Mouse (Mus musculus) midbrain, embryonic 10.5 days (tissue): ENCODE measurements around the gene Rgs10. TPM values are rescaled to one million over a fixed set of nuclear protein-coding genes. Genes with fewer than 3 reads are reported as not detected.
"Not testable (repeated sequence)": the region's sequence is repeated elsewhere in the genome, so short reads cannot be mapped to it uniquely, and the experiment has no call there.

Experiments used
- DNase-seq: peaks from one replicate; pipeline ENCODE4 v3.0.0-alpha.2; 2017; ENCODE audit warnings: low spot score
- H3K27ac ChIP-seq: fragments of 300-500 bp; sonication (generic); replicated peaks from 2 replicates; pipeline ENCODE4 v1.5.1; 2016; ENCODE audit warnings: mild to moderate bottlenecking
- H3K27me3 ChIP-seq: fragments of 300-500 bp; sonication (generic); 2 replicates; pipeline ENCODE4 v1.6.1; 2016; ENCODE audit warnings: low read depth, mild to moderate bottlenecking; ENCODE audit not compliant: poor library complexity, severe bottlenecking
- H3K36me3 ChIP-seq: fragments of 300-500 bp; sonication (generic); 2 replicates; pipeline ENCODE4 v1.6.1; 2016; ENCODE audit warnings: mild to moderate bottlenecking, moderate library complexity
- H3K4me1 ChIP-seq: fragments of 300-500 bp; sonication (generic); 2 replicates; pipeline ENCODE4 v1.6.1; 2016
- H3K4me3 ChIP-seq: fragments of 300-500 bp; sonication (generic); 2 replicates; pipeline ENCODE4 v1.5.1; 2016; ENCODE audit warnings: mild to moderate bottlenecking, moderate library complexity
- H3K9me3 ChIP-seq: fragments of 300-500 bp; sonication (generic); replicated peaks from 2 replicates; pipeline ENCODE4 v1.6.1; 2016; ENCODE audit warnings: mild to moderate bottlenecking
- WGBS: fragments of 180-500 bp; shearing (Covaris S2); methylation state at CpG from one replicate; pipeline ENCODE4 v1.1.7; 2016; 5-methylcytosine and 5-hydroxymethylcytosine counted together
- polyA plus RNA-seq: library from polyadenylated mRNA; unstranded; fragments of >200 nt; fragmentation: Nextera tagmentation; extraction: Ambion mirVana; gene quantifications from 2 replicates; pipeline ENCODE4 v1.2.1, GENCODE M21; 2016

Rgs10 gene
- polyA plus RNA-seq, 1 experiment from 2014 or later = 6.0 TPM

- WGBS = 63% methylated on average over 6 of the region's 6 CpGs
- Histone ChIP-seq H3K9me3 (0 out of 2 replicates have a peak, but pooled peaks cover 3% of the 10 kb centered on the region), H3K27me3 (no peaks in the 10 kb centered on the region), H3K4me1 (peaks cover 5% of the 10 kb centered on the region), H3K27ac (no peak overlapping the region), H3K36me3 (no peaks in the 10 kb centered on the region), H3K4me3 (no peak overlapping the region)
- DNase-seq = peak; percentile 74
Observed at GRCm38 (mm10) chr7:128344928-128345653, 73.5 kb downstream of the Rgs10 start.

DNA sequence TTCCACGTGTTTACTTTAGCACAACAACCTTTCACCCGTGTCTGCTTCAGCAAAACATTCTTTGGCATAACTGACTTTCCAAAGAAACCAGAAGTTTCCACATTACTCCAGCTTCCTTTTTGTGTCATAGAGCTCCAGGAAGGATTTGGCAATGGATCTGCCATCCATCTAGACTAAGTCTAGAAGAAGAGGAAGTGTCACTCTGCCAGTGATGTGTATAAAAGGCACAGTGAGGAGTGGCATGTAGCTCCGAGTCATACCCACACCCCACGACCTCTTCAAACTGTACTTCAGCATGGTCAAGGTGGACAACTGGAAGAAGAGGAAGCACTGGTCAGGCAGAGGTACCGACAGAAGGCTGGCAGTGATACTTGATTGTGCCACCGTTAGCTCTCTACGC is 74.1 kb downstream of the Rgs10 start:
- no peak for DNase-seq
- no peak overlapping the region for H3K4me3 ChIP-seq
- WGBS = 85% methylated on average over 7 of the region's 7 CpGs
- H3K27ac ChIP-seq = no peak overlapping the region
- no peaks in the 10 kb centered on the region for H3K27me3 ChIP-seq
- H3K4me1 ChIP-seq = peaks cover 5% of the 10 kb centered on the region
- no peaks in the 10 kb centered on the region for H3K36me3 ChIP-seq
- H3K9me3 ChIP-seq = 0 out of 2 replicates have a peak, but pooled peaks cover 3% of the 10 kb centered on the region

DNA sequence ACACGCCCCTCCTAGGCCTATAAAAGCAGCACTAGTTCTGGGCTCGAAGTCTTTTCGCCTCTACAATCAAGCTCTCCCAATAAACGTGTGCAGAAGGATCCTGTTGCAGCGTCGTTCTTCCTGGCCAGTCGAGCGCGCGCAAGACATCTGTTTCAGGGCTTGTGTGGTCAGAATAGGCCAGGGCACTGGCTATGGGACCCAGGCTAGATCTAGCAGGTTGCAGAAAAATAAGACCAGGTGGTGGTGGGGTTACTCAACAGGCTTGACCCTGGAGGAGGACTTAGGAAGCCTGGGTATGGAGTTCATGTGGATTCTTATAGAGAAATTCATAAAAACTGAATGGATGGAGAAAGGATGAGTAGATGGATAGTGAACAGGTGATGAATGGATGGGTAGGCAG is 75.9 kb downstream of the Rgs10 start:
- WGBS = 90% methylated on average over 7 of the region's 10 CpGs
- not testable (repeated sequence) for H3K36me3 ChIP-seq, H3K27ac ChIP-seq, H3K27me3 ChIP-seq, DNase-seq, H3K4me3 ChIP-seq, H3K4me1 ChIP-seq, H3K9me3 ChIP-seq

GRCm38 (mm10) chr7:128340321-128340720 is 78.2 kb downstream of the Rgs10 start:
- H3K4me3 ChIP-seq, H3K36me3 ChIP-seq, H3K4me1 ChIP-seq, H3K9me3 ChIP-seq, H3K27me3 ChIP-seq, DNase-seq, H3K27ac ChIP-seq: not testable (repeated sequence)
- WGBS = 88% methylated on average over 9 of the region's 9 CpGs

GRCm38 (mm10) chr7:128332896-128333295 is 85.7 kb downstream of the Rgs10 start:
- DNase-seq = no peak
- Histone ChIP-seq H3K36me3 (no peaks in the 10 kb centered on the region), H3K9me3 (no peaks in the 10 kb centered on the region), H3K27ac (no peak overlapping the region), H3K27me3 (no peaks in the 10 kb centered on the region), H3K4me3 (no peak overlapping the region), H3K4me1 (peaks cover 19% of the 10 kb centered on the region)
- WGBS = 60% methylated on average over 1 of the region's 1 CpGs

DNA sequence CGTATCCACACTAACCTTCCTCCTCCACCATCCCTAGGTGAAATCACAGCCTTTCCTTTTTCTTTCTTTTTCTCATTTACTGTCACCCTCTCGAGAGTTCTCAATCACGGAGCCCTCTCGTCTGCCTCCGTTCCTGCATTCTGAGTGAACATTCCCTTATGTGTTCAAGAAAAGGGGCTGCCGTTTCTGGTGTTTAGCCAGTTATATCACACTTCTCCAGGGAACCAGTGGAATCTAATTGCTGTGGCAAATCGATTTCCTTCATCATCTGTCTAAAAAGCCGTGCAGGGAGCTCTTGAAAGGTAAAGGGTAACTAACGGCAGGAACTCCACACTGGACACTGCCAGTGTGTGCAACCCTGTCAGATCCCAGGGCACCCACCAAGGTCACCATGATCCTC is 87.6 kb downstream of the Rgs10 start:
- no peak overlapping the region for H3K27ac ChIP-seq
- no peaks in the 10 kb centered on the region for H3K36me3 ChIP-seq
- 78% methylated on average over 9 of the region's 9 CpGs for WGBS
- H3K4me3 ChIP-seq = no peak overlapping the region
- DNase-seq = no peak
- peaks cover 19% of the 10 kb centered on the region for H3K4me1 ChIP-seq
- no peaks in the 10 kb centered on the region for H3K27me3 ChIP-seq
- H3K9me3 ChIP-seq = no peaks in the 10 kb centered on the region

DNA sequence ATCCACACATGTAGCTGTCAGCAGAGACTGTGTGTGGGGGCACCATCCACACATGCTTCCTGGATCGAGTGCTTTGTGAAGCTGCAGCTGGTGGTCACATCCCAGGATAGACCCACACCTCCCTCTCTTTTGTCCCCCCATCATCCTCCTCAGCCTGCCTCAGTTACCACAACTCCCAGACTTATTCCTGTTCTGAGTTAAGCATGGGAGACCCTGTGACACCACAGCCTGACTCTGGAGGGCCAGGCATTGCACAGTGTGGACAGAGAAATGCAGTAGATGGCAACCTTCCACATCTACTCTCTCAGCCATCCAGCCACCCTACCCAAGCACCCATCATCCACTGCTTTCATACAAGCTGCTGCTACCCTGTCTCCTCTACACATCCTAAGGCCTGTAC is 93.6 kb downstream of the Rgs10 start:
- Histone ChIP-seq H3K4me3 (no peak overlapping the region), H3K36me3 (no peaks in the 10 kb centered on the region), H3K27ac (no peak overlapping the region), H3K4me1 (peaks cover 12% of the 10 kb centered on the region), H3K9me3 (no peaks in the 10 kb centered on the region), H3K27me3 (no peaks in the 10 kb centered on the region)
- 89% methylated on average over 1 of the region's 1 CpGs for WGBS
- DNase-seq = no peak

Other genes with a start within 250 kb of the Rgs10 start
- not detected in 2 replicates for gene Cox6a2, start 212.4 kb downstream of the Rgs10 start, polyA plus RNA-seq
- 15.4 and 16.7 TPM in 2 replicates for gene Armc5, start 181.4 kb downstream of the Rgs10 start, polyA plus RNA-seq
- 10.3 and 11.7 TPM in 2 replicates for gene 9130023H24Rik, start 180.7 kb downstream of the Rgs10 start, polyA plus RNA-seq
- gene Tgfb1i1, start 171.9 kb downstream of the Rgs10 start, polyA plus RNA-seq = 40.9 and 45.3 TPM in 2 replicates
- gene Slc5a2, start 153.1 kb downstream of the Rgs10 start, polyA plus RNA-seq = 0.28 and 0.50 TPM in 2 replicates
- 24.6 and 26.3 TPM in 2 replicates for gene BC017158, start 120.6 kb downstream of the Rgs10 start, polyA plus RNA-seq
- gene Tial1, start 43.0 kb upstream of the Rgs10 start, polyA plus RNA-seq = 28.0 and 29.3 TPM in 2 replicates
- gene Bag3, start 104.9 kb upstream of the Rgs10 start, polyA plus RNA-seq = 6.4 and 7.2 TPM in 2 replicates
- 45.2 and 70.8 TPM in 2 replicates for gene Inpp5f, start 192.6 kb upstream of the Rgs10 start, polyA plus RNA-seq